Mouse (Mus musculus) B cell, adult 62 days (primary cell): ENCODE measurements around the gene Mbl2. TPM values are rescaled to one million over a fixed set of nuclear protein-coding genes. Genes with fewer than 3 reads are reported as not detected.

Source experiments
- total RNA-seq: library from RNA; stranded (reverse); gene quantifications from 4 replicates; pipeline ENCODE4 v1.2.4, GENCODE M21; 2023

The Mbl2 gene
- total RNA-seq: not detected in 4 replicates

GRCm38 (mm10) chr19:30232691-30233090 is at the start of gene Mbl2:
Mbl2 (plus strand) TSS chr19:30232942.

Other genes with a start within 250 kb of the Mbl2 start
- not detected in 4 replicates for gene Trpd52l3, start 229.2 kb upstream of the Mbl2 start, total RNA-seq
- gene Uhrf2, start 202.4 kb upstream of the Mbl2 start, total RNA-seq: 73.8 to 84.0 TPM (median 82.4 TPM) in 4 replicates
- gene Gldc, start 57.5 kb upstream of the Mbl2 start, total RNA-seq: 0.27 to 0.69 TPM (median 0.58 TPM) in 3 of 4 replicates, not detected in the other